Mouse (Mus musculus): ENCODE measurements around the gene Cx3cr1.

Gene Cx3cr1

DNA sequence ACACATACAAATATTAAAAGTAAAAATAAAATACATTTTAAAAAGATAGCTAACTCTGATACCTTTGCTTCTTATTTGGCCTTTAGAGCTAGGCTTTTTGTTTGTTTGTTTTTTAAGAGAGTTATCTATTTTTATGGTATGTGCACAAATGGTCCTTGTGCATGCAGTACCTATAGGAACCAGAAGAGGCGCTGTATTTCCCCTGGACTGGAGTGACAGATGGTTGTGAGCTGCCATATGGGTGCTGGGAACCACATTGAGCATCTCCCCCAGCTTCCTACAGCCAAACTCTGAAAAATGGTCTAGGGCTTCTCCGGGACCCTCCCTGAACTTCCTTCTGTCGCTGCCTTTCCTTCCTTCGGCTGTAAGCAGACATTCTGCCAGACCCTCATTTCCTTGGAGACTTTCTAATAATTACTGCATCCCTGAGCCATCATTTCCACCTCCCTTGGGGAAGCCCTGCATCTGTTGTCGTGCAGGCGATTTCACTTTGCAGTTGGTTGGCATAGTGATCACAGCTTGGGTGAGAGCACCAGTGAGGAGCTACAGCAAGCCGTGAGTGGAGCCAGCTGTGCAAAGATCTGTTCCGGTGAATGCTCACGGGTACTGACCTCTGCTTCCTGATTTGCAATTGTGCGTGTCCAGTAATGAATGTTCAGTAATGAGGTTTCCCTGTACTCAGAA is 217.2 kb downstream of the Cx3cr1 start:
- DNase-seq, result peak; percentile 47

All from kidney, postnatal 10 days (tissue).